Mouse (Mus musculus) Muller cell, postnatal 12 days (primary cell): Measurements from ENCODE around the gene Trit1.
A peak's percentile ranks its signal among the peaks of the same experiment; 100 is the strongest.
"Not testable (repeated sequence)": the region's sequence is repeated elsewhere in the genome, so short reads cannot be mapped to it uniquely, and the experiment has no call there.

Source experiments
- DNase-seq: peaks from one replicate; pipeline ENCODE4 v3.0.0-alpha.2; 2015; ENCODE audit errors: inconsistent ontology term

Gene Trit1

GRCm38 (mm10) chr4:122998537-122999262, 17.7 kb upstream of the Trit1 start:
- peak; percentile 66 for DNase-seq

- no peak for DNase-seq
Measured at GRCm38 (mm10) chr4:122999263-122999691, 17.1 kb upstream of the Trit1 start.

DNA sequence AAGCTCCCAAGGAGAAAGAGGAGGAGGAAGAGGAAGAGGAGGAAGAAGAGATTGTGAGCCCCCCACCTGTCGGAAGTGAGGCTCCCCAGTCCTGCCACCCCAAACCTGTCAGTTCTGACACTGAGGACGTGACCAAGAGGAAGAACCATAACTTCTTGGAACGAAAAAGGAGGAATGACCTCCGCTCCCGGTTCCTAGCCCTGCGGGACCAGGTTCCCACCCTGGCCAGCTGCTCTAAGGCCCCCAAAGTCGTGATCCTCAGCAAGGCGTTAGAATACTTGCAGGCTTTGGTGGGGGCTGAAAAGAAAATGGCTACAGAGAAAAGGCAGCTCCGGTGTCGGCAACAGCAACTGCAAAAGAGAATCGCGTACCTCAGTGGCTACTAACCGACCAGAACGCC, 16.3 kb upstream of the Trit1 start:
- no peak for DNase-seq

- DNase-seq = peak; percentile 35
Measured at GRCm38 (mm10) chr4:123000617-123001342, 15.6 kb upstream of the Trit1 start.

DNA sequence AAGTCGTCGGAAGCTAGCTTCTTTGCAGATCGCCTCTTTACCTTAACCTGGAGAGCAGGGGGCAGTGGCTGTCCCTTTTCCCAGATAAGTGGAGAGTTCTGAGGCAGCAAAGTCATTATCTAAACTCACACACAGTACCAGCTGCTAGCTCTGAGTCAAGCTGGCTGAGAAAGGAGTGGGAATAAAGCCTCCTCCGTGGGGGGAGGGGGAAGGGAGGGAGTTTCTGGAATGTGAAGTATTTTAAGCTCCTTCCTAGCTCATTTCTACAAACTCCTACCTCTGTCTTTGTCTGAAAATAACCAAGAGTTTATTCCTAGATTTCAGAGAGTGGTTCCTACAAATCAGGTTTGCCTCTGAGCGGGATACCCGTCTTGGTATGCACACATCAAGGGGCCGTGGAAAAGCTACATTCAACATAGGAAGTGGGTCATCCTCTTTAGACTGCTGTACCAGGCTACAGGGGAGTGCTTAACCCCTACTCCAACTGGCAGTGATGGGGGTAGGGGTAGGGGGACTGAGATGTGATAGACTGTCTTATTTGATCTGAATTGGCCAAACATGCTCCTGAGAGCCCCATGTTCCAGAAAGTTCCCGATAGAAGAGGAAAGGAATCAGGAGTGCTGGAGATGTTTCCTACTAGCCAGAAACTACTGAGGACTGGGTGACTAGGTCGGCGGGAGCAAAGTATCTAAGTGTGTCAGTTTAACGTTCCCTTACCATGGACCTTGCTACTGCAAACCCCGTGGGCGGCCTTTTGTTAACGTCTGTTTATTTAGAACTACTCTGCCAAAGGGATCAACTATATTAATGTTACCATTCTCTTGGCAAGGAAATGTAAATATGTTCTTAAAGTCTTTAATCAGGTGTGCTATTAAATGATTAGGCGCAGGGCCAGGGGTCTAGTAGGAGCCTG, 11.1 kb upstream of the Trit1 start:
- peak; percentile 90 for DNase-seq

- not testable (repeated sequence) for DNase-seq
Measured at GRCm38 (mm10) chr4:123012501-123012900, 3.9 kb upstream of the Trit1 start.

DNA sequence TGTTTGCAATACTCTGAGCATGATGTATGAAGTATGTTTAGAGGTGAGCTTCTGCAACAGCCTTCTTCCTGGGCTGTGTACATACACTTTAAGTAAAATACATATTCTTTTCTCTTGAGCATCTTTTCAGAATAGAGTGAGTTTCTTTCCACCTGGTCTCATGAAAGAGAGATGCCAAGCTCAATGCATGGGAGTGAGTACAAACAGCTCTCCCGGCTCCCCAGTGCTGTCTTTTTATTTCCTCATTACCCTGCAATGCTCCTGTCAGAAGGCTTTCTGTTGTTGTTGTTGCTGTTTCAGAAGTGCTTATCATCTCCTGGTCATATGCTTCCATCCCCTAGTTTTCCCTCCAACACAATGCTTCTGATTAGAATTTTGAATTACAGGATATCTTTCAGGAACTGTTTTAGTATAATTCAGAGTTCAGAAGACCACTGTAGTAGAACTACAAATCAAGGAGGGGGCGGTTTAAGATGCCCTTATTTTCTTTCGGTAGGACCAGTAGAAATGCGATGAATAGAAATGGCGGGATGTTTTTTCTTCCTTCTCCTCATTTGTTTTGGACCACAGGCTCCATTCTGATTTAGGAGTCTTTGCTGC, 3.0 kb upstream of the Trit1 start:
- DNase-seq = no peak

GRCm38 (mm10) chr4:123013949-123014406, 2.4 kb upstream of the Trit1 start:
- DNase-seq = no peak

DNA sequence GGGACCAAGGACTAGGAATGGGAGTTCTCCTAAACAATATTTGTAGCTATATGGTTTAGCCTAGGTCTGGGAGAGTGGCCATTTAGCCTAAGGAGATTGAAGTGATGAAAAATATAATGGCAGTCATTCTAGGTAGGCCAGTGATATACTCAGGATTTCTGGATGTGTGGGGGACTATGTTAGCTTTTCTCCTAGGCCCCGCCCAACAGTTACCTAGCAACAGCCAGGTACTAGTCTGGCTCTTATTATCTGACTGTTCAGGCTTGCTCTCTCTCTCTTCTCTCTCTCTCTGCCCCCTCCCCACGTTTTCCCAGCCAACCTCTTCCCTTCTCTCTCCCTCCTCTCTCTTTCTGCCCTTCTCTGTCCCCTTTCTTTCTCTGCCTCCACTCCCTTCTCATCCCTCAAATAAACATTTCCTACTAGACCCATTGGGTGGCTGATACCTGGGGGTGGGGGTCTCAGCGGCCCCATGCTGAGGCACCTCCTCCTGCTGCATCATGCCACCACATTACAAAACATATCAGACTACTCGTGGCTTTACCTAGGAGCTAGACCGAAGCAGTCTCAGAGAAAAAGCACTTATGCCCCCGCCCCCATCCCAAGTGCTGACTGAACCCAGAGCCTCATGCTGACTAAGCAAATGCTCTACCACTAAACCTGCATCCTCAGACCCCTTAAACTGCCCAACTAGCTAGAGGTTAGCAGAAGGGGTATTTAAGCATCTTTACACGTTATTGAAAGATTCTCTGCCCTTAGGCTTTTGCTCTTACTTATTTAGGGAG, 1.7 kb upstream of the Trit1 start:
- no peak for DNase-seq

DNA sequence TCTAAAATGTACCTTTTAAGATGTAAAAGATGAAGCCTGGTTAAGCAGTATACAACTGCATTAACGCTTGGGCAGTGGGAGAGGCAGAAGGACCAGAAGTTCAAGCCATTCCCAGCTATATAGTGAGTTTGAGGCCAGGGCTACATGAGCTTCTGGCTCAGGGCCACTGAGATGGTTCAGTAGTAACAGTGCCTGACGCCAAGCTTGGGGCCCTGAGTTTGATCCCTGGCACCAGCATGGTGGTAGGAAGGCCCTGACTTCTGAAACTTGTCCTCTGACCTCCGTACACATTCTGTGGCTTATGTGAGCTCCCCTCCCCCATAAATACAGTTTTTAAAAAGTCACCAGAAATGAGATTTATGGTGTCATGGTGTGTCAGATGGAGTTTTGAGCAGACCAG, 5.2 kb downstream of the Trit1 start:
- DNase-seq = no peak

- no peak for DNase-seq
Measured at GRCm38 (mm10) chr4:123022896-123023295, 6.5 kb downstream of the Trit1 start.

- DNase-seq = no peak
Measured at GRCm38 (mm10) chr4:123025418-123025817, 9.0 kb downstream of the Trit1 start.

GRCm38 (mm10) chr4:123026161-123026560, 9.8 kb downstream of the Trit1 start:
- no peak for DNase-seq

DNA sequence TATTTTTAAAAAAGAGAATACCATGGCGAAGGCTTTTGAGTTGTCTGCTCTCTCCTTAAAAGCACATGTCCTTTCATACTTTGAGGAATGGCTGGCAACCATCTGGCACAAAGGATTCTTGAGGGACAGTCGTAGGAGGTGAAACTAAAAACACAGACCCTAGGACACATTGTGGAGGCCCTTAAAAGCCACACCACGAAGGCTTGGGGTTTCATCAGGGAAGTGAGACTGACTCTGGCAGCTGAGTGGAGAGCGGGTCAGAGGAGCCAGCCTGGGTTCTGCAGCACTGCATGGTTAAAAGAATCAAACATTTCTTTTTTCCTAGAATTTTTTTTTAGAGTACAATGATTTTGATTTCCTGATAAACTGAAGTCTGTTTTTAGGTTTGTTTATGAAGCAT, 10.2 kb downstream of the Trit1 start:
- DNase-seq = no peak

GRCm38 (mm10) chr4:123034841-123035240, 18.4 kb downstream of the Trit1 start:
- DNase-seq = no peak

GRCm38 (mm10) chr4:123035636-123036035, 19.2 kb downstream of the Trit1 start:
- DNase-seq = no peak

GRCm38 (mm10) chr4:123036710-123037109, 20.3 kb downstream of the Trit1 start:
- no peak for DNase-seq

DNA sequence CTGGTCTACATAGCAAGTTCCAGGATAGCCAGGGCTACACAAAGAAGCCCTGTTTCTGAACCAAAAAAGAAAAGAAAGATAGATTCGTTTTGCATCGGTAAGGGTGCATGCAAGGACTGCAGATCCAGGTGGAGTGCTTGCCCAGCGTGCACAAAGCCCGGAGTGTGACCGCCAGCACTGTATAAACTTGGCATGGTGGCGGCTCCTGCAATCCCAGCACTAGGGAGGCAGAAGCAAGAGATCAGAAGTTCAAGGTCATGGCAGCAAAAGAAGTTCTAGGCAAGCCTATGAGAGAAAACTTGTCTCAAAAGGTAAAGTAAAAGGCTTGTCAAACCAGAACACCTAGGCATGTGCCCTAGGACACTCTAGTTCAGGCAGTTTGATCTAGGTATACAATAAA, 24.7 kb downstream of the Trit1 start:
- DNase-seq = no peak

DNA sequence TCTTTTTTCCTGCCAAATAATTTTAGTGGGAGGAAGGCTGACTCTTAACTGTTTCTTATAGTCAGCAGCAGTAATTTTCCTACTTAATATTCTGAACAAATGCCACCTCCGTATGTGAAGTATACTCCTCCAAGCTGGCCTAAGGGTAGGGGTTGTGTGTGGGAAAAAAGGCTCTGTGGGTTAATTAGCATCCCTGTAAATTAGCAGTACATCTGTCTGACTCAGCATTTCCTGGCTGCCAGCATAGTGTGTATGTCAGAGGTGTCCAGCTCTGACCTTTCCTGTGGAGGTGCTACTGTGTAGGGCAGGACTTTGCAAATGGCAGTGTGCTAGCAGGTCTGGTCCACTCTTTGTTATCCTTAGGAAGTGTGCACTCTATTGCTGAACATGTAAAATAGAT, 27.5 kb downstream of the Trit1 start:
- no peak for DNase-seq

GRCm38 (mm10) chr4:123044842-123045241, 28.4 kb downstream of the Trit1 start:
- no peak for DNase-seq

GRCm38 (mm10) chr4:123046300-123046699, 29.9 kb downstream of the Trit1 start:
- no peak for DNase-seq
